Mouse (Mus musculus) forebrain, embryonic 10.5 days (tissue): ENCODE measurements around the gene 1700061G19Rik. TPM values are rescaled to one million over a fixed set of nuclear protein-coding genes. Genes with fewer than 3 reads are reported as not detected.
A peak's percentile ranks its signal among the peaks of the same experiment; 100 is the strongest.
"Not testable (repeated sequence)": the region's sequence is repeated elsewhere in the genome, so short reads cannot be mapped to it uniquely, and the experiment has no call there.

Experiments
- DNase-seq: peaks from one replicate; pipeline ENCODE4 v3.0.0-alpha.2; 2017; ENCODE audit warnings: low spot score; ENCODE audit errors: extremely low spot score
- H3K27ac ChIP-seq: fragments of 300-500 bp; sonication (generic); 2 replicates; pipeline ENCODE4 v1.5.1; 2016; ENCODE audit warnings: mild to moderate bottlenecking
- H3K27me3 ChIP-seq: fragments of 300-500 bp; sonication (generic); 2 replicates; pipeline ENCODE4 v1.6.1; 2016; ENCODE audit warnings: mild to moderate bottlenecking; ENCODE audit not compliant: poor library complexity, severe bottlenecking
- H3K36me3 ChIP-seq: fragments of 300-500 bp; sonication (generic); replicated peaks from 2 replicates; pipeline ENCODE4 v1.6.1; 2016; ENCODE audit warnings: mild to moderate bottlenecking, moderate library complexity
- H3K4me1 ChIP-seq: fragments of 300-500 bp; sonication (generic); 2 replicates; pipeline ENCODE4 v1.6.1; 2016
- H3K4me3 ChIP-seq: fragments of 300-500 bp; sonication (generic); 2 replicates; pipeline ENCODE4 v1.5.1; 2016; ENCODE audit warnings: mild to moderate bottlenecking, moderate library complexity
- H3K9me3 ChIP-seq: fragments of 300-500 bp; sonication (generic); 2 replicates; pipeline ENCODE4 v1.6.1; 2016; ENCODE audit warnings: mild to moderate bottlenecking, moderate library complexity
- WGBS: fragments of 180-500 bp; shearing (Covaris S2); methylation state at CpG from one replicate; pipeline ENCODE4 v1.1.7; 2016; 5-methylcytosine and 5-hydroxymethylcytosine counted together
- polyA plus RNA-seq: library from polyadenylated mRNA; unstranded; fragments of >200 nt; fragmentation: Nextera tagmentation; extraction: Ambion mirVana; gene quantifications from 2 replicates; pipeline ENCODE4 v1.2.1, GENCODE M21; 2016

Gene 1700061G19Rik
- polyA plus RNA-seq, 1 experiment from 2014 or later = 0.26 TPM

GRCm38 (mm10) chr17:56907096-56907495, 31.8 kb downstream of the 1700061G19Rik start:
- DNase-seq = no peak

GRCm38 (mm10) chr17:56907887-56908286, 32.6 kb downstream of the 1700061G19Rik start:
- no peaks in the 10 kb centered on the region for H3K9me3 ChIP-seq
- H3K27ac ChIP-seq = no peak overlapping the region
- WGBS = 93% methylated on average over 9 of the region's 9 CpGs
- no peak for DNase-seq
- H3K27me3 ChIP-seq = no peaks in the 10 kb centered on the region
- H3K4me1 ChIP-seq = no peaks in the 10 kb centered on the region
- H3K36me3 ChIP-seq = peaks cover 100% of the 10 kb centered on the region
- H3K4me3 ChIP-seq = no peak overlapping the region

More at GRCm38 (mm10) chr17:56907096-56907495, 31.8 kb downstream of the 1700061G19Rik start:
- no peak overlapping the region for H3K27ac ChIP-seq
- no peaks in the 10 kb centered on the region for H3K27me3 ChIP-seq
- H3K4me3 ChIP-seq = no peak overlapping the region
- no peaks in the 10 kb centered on the region for H3K4me1 ChIP-seq
- WGBS = 91% methylated on average over 5 of the region's 5 CpGs
- peaks cover 100% of the 10 kb centered on the region for H3K36me3 ChIP-seq
- no peaks in the 10 kb centered on the region for H3K9me3 ChIP-seq

- not testable (repeated sequence) for H3K4me3 ChIP-seq, H3K27me3 ChIP-seq, H3K27ac ChIP-seq, H3K4me1 ChIP-seq, DNase-seq, H3K9me3 ChIP-seq
- WGBS = 86% methylated on average over 2 of the region's 2 CpGs
- H3K36me3 ChIP-seq = peaks cover 100% of the 10 kb centered on the region
Measured at GRCm38 (mm10) chr17:56909764-56910163, 34.5 kb downstream of the 1700061G19Rik start.

GRCm38 (mm10) chr17:56913023-56913422, 37.7 kb downstream of the 1700061G19Rik start:
- no peaks in the 10 kb centered on the region for H3K4me1 ChIP-seq
- no peak for DNase-seq
- H3K4me3 ChIP-seq = no peak overlapping the region
- 96% methylated on average over 3 of the region's 3 CpGs for WGBS
- peaks cover 99% of the 10 kb centered on the region for H3K36me3 ChIP-seq
- H3K9me3 ChIP-seq = no peaks in the 10 kb centered on the region
- H3K27me3 ChIP-seq = no peaks in the 10 kb centered on the region
- no peak overlapping the region for H3K27ac ChIP-seq

- no peaks in the 10 kb centered on the region for H3K9me3 ChIP-seq
- H3K36me3 ChIP-seq = peaks cover 99% of the 10 kb centered on the region
- H3K4me1 ChIP-seq = no peaks in the 10 kb centered on the region
- no peak for DNase-seq
- H3K27ac ChIP-seq = no peak overlapping the region
- H3K4me3 ChIP-seq = no peak overlapping the region
- no peaks in the 10 kb centered on the region for H3K27me3 ChIP-seq
Measured at GRCm38 (mm10) chr17:56913444-56913843, 38.2 kb downstream of the 1700061G19Rik start.

- no peak for DNase-seq
Measured at GRCm38 (mm10) chr17:56917166-56917565, 41.9 kb downstream of the 1700061G19Rik start.

GRCm38 (mm10) chr17:56919725-56920124, 44.4 kb downstream of the 1700061G19Rik start:
- no peak overlapping the region for H3K27ac ChIP-seq
- no peaks in the 10 kb centered on the region for H3K4me1 ChIP-seq
- WGBS = 84% methylated on average over 3 of the region's 3 CpGs
- H3K4me3 ChIP-seq = no peak overlapping the region
- DNase-seq = no peak
- peaks cover 99% of the 10 kb centered on the region for H3K36me3 ChIP-seq
- H3K27me3 ChIP-seq = no peaks in the 10 kb centered on the region
- no peaks in the 10 kb centered on the region; the same call in 1 of the 2 replicates for H3K9me3 ChIP-seq

More at GRCm38 (mm10) chr17:56917166-56917565, 41.9 kb downstream of the 1700061G19Rik start:
- H3K27me3 ChIP-seq = no peaks in the 10 kb centered on the region
- H3K4me1 ChIP-seq = no peaks in the 10 kb centered on the region
- H3K36me3 ChIP-seq = peaks cover 99% of the 10 kb centered on the region
- 92% methylated on average over 2 of the region's 2 CpGs for WGBS
- no peaks in the 10 kb centered on the region for H3K9me3 ChIP-seq
- H3K27ac ChIP-seq = no peak overlapping the region
- H3K4me3 ChIP-seq = no peak overlapping the region

GRCm38 (mm10) chr17:56925998-56926397, 50.7 kb downstream of the 1700061G19Rik start:
- Histone ChIP-seq H3K36me3 (peaks cover 95% of the 10 kb centered on the region), H3K4me1 (peaks cover 14% of the 10 kb centered on the region), H3K27me3 (no peaks in the 10 kb centered on the region), H3K27ac (no peak overlapping the region), H3K4me3 (no peak overlapping the region), H3K9me3 (no peaks in the 10 kb centered on the region; the same call in 1 of the 2 replicates)
- DNase-seq = no peak
- WGBS = 97% methylated on average over 2 of the region's 2 CpGs

- Histone ChIP-seq H3K27ac (no peak overlapping the region), H3K4me1 (peaks cover 37% of the 10 kb centered on the region), H3K27me3 (no peaks in the 10 kb centered on the region), H3K4me3 (no peak overlapping the region), H3K9me3 (no peaks in the 10 kb centered on the region), H3K36me3 (peaks cover 93% of the 10 kb centered on the region)
- DNase-seq = no peak
Measured at GRCm38 (mm10) chr17:56929101-56929500, 53.8 kb downstream of the 1700061G19Rik start.

GRCm38 (mm10) chr17:56929530-56929929, 54.3 kb downstream of the 1700061G19Rik start:
- no peak for DNase-seq
- Histone ChIP-seq H3K27ac (no peak overlapping the region), H3K27me3 (no peaks in the 10 kb centered on the region), H3K36me3 (peaks cover 88% of the 10 kb centered on the region), H3K4me1 (peaks cover 41% of the 10 kb centered on the region), H3K4me3 (no peak overlapping the region), H3K9me3 (no peaks in the 10 kb centered on the region)
- 94% methylated on average over 1 of the region's 1 CpGs for WGBS

- 90% methylated on average over 8 of the region's 8 CpGs for WGBS
- no peak overlapping the region for H3K4me3 ChIP-seq
- H3K4me1 ChIP-seq = peaks cover 45% of the 10 kb centered on the region
- no peaks in the 10 kb centered on the region for H3K9me3 ChIP-seq
- DNase-seq = no peak
- H3K27ac ChIP-seq = no peak overlapping the region
- no peaks in the 10 kb centered on the region for H3K27me3 ChIP-seq
- peaks cover 83% of the 10 kb centered on the region for H3K36me3 ChIP-seq
Measured at GRCm38 (mm10) chr17:56930026-56930425, 54.7 kb downstream of the 1700061G19Rik start.

GRCm38 (mm10) chr17:56933395-56933794, 58.1 kb downstream of the 1700061G19Rik start:
- Histone ChIP-seq H3K36me3 (peaks cover 50% of the 10 kb centered on the region), H3K4me3 (peak overlapping the region; percentile 97)
- 94% methylated on average over 2 of the region's 2 CpGs for WGBS

GRCm38 (mm10) chr17:56934545-56935330, 59.5 kb downstream of the 1700061G19Rik start:
- H3K27ac ChIP-seq = peak overlapping the region; percentile 97
- H3K4me1 ChIP-seq = peaks cover 42% of the 10 kb centered on the region
- no peak for DNase-seq
- peaks cover 10% of the 10 kb centered on the region for H3K27me3 ChIP-seq
- H3K36me3 ChIP-seq = peaks cover 40% of the 10 kb centered on the region
- peak overlapping the region; percentile 97 for H3K4me3 ChIP-seq
- WGBS = 2% methylated on average over 43 of the region's 45 CpGs
- H3K9me3 ChIP-seq = no peaks in the 10 kb centered on the region; the same call in 1 of the 2 replicates

More at GRCm38 (mm10) chr17:56933395-56933794, 58.1 kb downstream of the 1700061G19Rik start:
- peaks cover 10% of the 10 kb centered on the region for H3K27me3 ChIP-seq
- H3K4me1 ChIP-seq = peaks cover 47% of the 10 kb centered on the region
- no peaks in the 10 kb centered on the region; the same call in 1 of the 2 replicates for H3K9me3 ChIP-seq
- H3K27ac ChIP-seq = no peak overlapping the region
- no peak for DNase-seq
